Mouse (Mus musculus): Measurements from ENCODE around the gene E030018B13Rik. TPM values are rescaled to one million over a fixed set of nuclear protein-coding genes. Genes with fewer than 3 reads are reported as not detected.

Gene E030018B13Rik
- polyA plus RNA-seq, 1 experiment from 2014 or later, result 0.55 TPM

DNA sequence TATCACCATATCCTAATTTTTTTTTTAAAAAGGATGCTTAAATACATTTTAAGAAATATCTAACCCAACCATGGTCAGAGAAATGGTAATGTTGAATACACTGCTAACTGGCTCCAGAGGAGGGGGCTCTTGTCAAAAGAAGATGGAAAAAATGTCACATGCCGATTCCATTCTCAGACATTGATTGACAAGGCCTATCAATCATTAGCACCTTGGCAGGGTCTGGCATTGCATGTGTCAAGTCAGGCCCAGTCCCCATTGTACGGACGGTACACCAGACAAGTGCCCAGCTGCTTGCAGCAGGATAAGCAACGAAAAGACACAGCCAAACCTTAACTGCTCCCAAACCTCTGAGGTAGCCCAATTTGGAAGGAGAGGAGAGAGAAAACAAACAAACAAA lies 22.0 kb upstream of the E030018B13Rik start:
- ATAC-seq (ENCODE audit: low read depth), result no peak
- peaks cover 16% of the 10 kb centered on the region for H3K4me1 ChIP-seq (ENCODE audit: control insufficient read depth, insufficient read depth, low read length)
- no peak overlapping the region for H3K4me3 ChIP-seq (ENCODE audit: low read depth, low read length)
- H3K9ac ChIP-seq (replicated peaks; ENCODE audit: low read depth, low read length), result no peak overlapping the region
- H3K27ac ChIP-seq (ENCODE audit: low read depth, low read length), result no peak overlapping the region
- no peaks in the 10 kb centered on the region for H3K27me3 ChIP-seq (ENCODE audit: control insufficient read depth, insufficient read depth, low read length)
- peaks cover 7% of the 10 kb centered on the region; the same call in 1 of the 2 replicates for H3K36me3 ChIP-seq (ENCODE audit: control insufficient read depth, insufficient read depth, low read length)
- H3K9me3 ChIP-seq (ENCODE audit: control insufficient read depth, low read length), result no peaks in the 10 kb centered on the region
- 76% methylated on average over 4 of the region's 4 CpGs for WGBS
- no peak overlapping the region for H3K4me2 ChIP-seq (ENCODE audit: low read depth, low read length)

DNA sequence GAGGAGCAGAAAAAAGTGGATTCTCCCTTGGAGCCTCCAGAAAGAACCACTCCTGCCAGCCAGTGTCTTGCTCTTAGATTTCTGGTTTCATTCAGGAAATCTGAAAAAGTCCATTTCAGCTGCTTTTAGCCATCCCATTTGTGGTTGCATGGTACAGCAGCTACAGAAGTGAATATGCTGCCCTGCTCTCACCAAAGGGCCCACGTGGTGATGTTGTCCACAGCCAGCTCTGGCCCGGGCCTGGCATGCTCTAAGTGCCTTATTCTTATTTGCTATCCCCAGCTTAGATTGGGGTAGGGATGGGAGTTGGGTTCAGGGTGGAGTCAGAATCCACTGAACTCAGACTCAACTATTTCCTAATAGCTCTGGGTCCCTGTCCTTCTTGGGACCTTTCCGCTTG lies 21.4 kb upstream of the E030018B13Rik start:
- Histone ChIP-seq H3K27ac (ENCODE audit: low read depth, low read length) (no peak overlapping the region), H3K9me3 (ENCODE audit: control insufficient read depth, low read length) (no peaks in the 10 kb centered on the region), H3K9ac (replicated peaks; ENCODE audit: low read depth, low read length) (no peak overlapping the region), H3K4me2 (ENCODE audit: low read depth, low read length) (no peak overlapping the region), H3K27me3 (ENCODE audit: control insufficient read depth, insufficient read depth, low read length) (no peaks in the 10 kb centered on the region), H3K4me1 (ENCODE audit: control insufficient read depth, insufficient read depth, low read length) (peaks cover 16% of the 10 kb centered on the region), H3K4me3 (ENCODE audit: low read depth, low read length) (no peak overlapping the region), H3K36me3 (ENCODE audit: control insufficient read depth, insufficient read depth, low read length) (peaks cover 5% of the 10 kb centered on the region; the same call in 1 of the 2 replicates)
- no peak for ATAC-seq (ENCODE audit: low read depth)
- WGBS, result 92% methylated on average over 3 of the region's 3 CpGs

DNA sequence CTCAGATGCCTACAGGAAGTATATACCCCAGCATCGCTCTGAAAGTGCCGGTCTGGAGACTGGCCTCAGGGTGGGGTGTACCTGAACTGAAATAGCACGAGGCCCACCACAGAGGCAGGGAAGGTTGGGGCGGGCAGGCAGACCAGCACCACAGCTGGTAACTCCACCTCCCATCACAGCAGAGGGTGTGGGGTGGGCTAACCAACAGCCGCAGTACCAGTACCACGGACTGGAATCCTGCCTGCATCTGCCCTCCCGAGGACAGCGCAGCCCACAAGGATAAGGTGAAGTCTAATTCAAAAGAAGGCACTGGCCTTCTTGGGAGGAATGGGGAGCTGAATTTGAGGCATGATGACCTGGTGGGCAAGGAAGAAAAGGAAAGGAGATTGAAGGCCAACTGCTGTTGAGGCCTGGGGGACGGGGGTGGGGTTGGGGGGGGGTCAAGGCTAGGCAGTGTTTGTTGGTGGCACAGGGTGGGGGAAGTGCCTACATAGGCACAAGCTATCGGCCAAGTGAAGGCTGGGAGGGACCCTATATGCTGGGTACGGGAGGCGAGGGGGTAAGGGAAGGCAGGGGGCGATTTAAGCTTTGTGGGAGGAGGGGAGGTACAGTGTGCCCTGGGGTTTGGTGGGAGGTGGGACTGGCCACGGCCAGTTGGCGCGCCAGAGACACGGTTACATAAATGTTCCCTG lies 20.2 kb upstream of the E030018B13Rik start:
- Histone ChIP-seq H3K9me3 (ENCODE audit: control insufficient read depth, low read length) (no peaks in the 10 kb centered on the region), H3K4me3 (ENCODE audit: low read depth, low read length) (peak overlapping the region; percentile 19), H3K27me3 (ENCODE audit: control insufficient read depth, insufficient read depth, low read length) (no peaks in the 10 kb centered on the region), H3K4me2 (ENCODE audit: low read depth, low read length) (peak overlapping the region; percentile 57), H3K4me1 (ENCODE audit: control insufficient read depth, insufficient read depth, low read length) (peaks cover 16% of the 10 kb centered on the region), H3K36me3 (ENCODE audit: control insufficient read depth, insufficient read depth, low read length) (no peaks in the 10 kb centered on the region), H3K9ac (replicated peaks; ENCODE audit: low read depth, low read length) (peak overlapping the region; percentile 46), H3K27ac (ENCODE audit: low read depth, low read length) (no peak overlapping the region)
- ATAC-seq (ENCODE audit: low read depth), result peak; percentile 35; the same call in 1 of the 2 replicates
- 27% methylated on average over 17 of the region's 17 CpGs for WGBS

DNA sequence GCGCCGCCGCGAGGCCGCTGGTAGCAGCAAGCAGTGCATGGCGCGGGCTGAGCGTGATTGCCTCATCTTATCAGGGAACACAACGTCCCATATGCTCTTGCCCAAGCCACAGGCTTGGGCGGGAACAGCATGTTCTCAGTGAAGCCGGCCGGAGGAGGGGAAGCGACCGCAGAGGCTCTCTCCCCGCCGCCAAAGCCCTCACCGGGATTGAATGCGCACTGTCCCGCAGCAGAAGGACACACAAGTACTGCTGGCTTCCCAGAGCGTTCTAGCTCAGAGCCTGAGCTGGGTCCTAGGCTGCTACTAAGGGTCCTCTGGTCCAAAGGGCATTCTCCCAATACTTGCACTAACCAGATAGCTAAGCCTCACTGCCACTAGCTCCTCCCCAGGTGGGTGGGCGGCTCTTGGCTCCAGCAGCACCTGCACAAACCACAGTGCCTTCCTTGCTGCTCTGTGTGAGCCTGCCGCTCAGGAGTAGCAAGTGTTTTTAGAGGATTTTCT lies 19.6 kb upstream of the E030018B13Rik start:
- Histone ChIP-seq H3K4me3 (ENCODE audit: low read depth, low read length) (peak overlapping the region; percentile 19), H3K27me3 (ENCODE audit: control insufficient read depth, insufficient read depth, low read length) (no peaks in the 10 kb centered on the region), H3K4me2 (ENCODE audit: low read depth, low read length) (peak overlapping the region; percentile 57), H3K36me3 (ENCODE audit: control insufficient read depth, insufficient read depth, low read length) (no peaks in the 10 kb centered on the region), H3K9ac (replicated peaks; ENCODE audit: low read depth, low read length) (peak overlapping the region; percentile 46), H3K4me1 (ENCODE audit: control insufficient read depth, insufficient read depth, low read length) (peaks cover 16% of the 10 kb centered on the region), H3K9me3 (ENCODE audit: control insufficient read depth, low read length) (no peaks in the 10 kb centered on the region), H3K27ac (ENCODE audit: low read depth, low read length) (no peak overlapping the region)
- WGBS, result 2% methylated on average over 20 of the region's 22 CpGs
- ATAC-seq (ENCODE audit: low read depth), result peak; percentile 83

DNA sequence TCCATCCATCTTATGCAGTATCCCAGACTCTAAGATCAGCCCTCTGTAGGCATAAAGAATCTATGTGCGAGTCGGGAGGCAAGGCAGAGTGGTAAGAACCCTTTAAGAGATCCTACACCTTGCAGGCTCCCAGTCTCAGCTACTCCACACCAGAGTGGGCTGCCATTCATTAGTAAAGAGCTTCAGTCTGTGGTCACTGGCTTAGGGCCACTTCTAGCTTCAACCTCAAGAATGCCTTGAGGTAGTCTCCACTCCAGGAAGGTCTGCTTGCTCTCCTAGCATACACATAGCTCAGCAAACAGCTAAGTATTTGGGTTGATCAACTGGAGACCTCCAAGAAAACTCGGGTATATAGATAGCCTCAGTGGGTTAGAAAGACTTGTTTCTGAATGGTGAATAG lies 19.0 kb upstream of the E030018B13Rik start:
- Histone ChIP-seq H3K4me1 (ENCODE audit: control insufficient read depth, insufficient read depth, low read length) (peaks cover 16% of the 10 kb centered on the region), H3K4me3 (ENCODE audit: low read depth, low read length) (no peak overlapping the region), H3K4me2 (ENCODE audit: low read depth, low read length) (no peak overlapping the region), H3K9me3 (ENCODE audit: control insufficient read depth, low read length) (no peaks in the 10 kb centered on the region), H3K9ac (replicated peaks; ENCODE audit: low read depth, low read length) (no peak overlapping the region), H3K36me3 (ENCODE audit: control insufficient read depth, insufficient read depth, low read length) (no peaks in the 10 kb centered on the region), H3K27ac (ENCODE audit: low read depth, low read length) (no peak overlapping the region), H3K27me3 (ENCODE audit: control insufficient read depth, insufficient read depth, low read length) (no peaks in the 10 kb centered on the region)
- no peak for ATAC-seq (ENCODE audit: low read depth)
- WGBS, result 54% methylated on average over 3 of the region's 3 CpGs

DNA sequence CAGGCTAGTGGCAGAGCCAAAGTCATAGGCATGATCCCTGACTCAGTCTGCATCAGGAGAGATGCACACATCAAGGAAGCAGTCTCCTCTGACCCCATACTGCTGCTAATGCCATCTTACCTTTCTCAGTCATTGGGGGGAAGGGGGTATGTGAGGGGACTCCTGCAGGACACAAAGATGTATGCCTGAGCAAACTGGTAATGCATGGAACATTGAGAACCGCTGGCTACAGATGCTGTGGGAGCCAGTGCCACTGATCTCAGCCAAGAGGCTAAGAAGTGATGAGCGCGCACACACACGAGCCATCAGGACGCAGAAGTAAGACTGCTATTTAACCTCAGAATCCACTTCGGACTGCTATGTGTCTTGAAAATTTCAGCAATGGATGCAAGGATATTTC lies 18.5 kb upstream of the E030018B13Rik start:
- Histone ChIP-seq H3K27ac (ENCODE audit: low read depth, low read length) (no peak overlapping the region), H3K4me1 (ENCODE audit: control insufficient read depth, insufficient read depth, low read length) (peaks cover 16% of the 10 kb centered on the region), H3K9ac (replicated peaks; ENCODE audit: low read depth, low read length) (no peak overlapping the region), H3K4me2 (ENCODE audit: low read depth, low read length) (no peak overlapping the region), H3K4me3 (ENCODE audit: low read depth, low read length) (no peak overlapping the region), H3K27me3 (ENCODE audit: control insufficient read depth, insufficient read depth, low read length) (no peaks in the 10 kb centered on the region), H3K36me3 (ENCODE audit: control insufficient read depth, insufficient read depth, low read length) (no peaks in the 10 kb centered on the region), H3K9me3 (ENCODE audit: control insufficient read depth, low read length) (no peaks in the 10 kb centered on the region)
- ATAC-seq (ENCODE audit: low read depth), result no peak
- WGBS, result 90% methylated on average over 6 of the region's 6 CpGs

DNA sequence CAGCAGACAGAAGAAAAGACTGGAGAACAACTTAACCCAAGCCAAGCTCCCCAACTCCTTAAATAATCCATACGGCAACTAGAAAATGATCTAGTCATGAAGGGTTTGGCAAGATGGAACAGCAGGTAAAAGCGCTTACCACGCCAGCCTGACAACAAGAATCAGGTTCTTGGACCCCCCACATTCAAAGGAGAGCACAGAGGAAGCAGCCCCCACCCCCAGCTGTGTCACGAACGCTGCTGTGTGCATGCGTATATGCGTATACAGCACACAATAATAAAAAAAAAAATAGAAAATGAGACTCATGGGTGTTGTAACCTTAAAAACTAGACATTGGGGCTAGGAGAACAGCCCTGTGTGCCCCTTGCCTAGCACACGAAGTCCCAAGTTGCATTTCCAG lies 16.7 kb upstream of the E030018B13Rik start:
- no peaks in the 10 kb centered on the region for H3K9me3 ChIP-seq (ENCODE audit: control insufficient read depth, low read length)
- 73% methylated on average over 8 of the region's 8 CpGs for WGBS

DNA sequence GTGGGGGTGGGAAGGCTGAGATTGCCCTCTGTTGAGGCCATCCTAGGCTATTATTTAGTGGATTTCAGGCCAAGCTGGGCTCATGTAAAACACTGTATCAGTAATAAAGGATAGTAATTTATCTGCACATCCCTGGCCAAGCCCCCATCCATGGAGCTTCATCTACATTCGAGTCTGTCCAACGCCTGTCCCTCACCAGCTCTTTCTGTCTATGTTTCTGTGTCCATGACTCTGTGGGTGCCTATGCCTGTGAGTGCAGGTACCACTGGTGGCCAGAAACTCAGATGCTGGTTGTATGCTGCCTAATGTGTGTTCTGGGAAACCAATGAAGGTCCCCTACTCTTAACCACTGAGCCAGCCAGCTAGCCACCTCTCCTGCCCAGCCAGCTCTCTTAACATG lies 16.2 kb upstream of the E030018B13Rik start:
- H3K4me1 ChIP-seq (ENCODE audit: control insufficient read depth, insufficient read depth, low read length), result peaks cover 16% of the 10 kb centered on the region
- no peak overlapping the region for H3K9ac ChIP-seq (replicated peaks; ENCODE audit: low read depth, low read length)
- 87% methylated on average over 2 of the region's 2 CpGs for WGBS
- H3K9me3 ChIP-seq (ENCODE audit: control insufficient read depth, low read length), result no peaks in the 10 kb centered on the region
- no peak overlapping the region for H3K27ac ChIP-seq (ENCODE audit: low read depth, low read length)
- H3K4me2 ChIP-seq (ENCODE audit: low read depth, low read length), result no peak overlapping the region
- H3K4me3 ChIP-seq (ENCODE audit: low read depth, low read length), result no peak overlapping the region
- H3K27me3 ChIP-seq (ENCODE audit: control insufficient read depth, insufficient read depth, low read length), result no peaks in the 10 kb centered on the region
- ATAC-seq (ENCODE audit: low read depth), result no peak
- no peaks in the 10 kb centered on the region for H3K36me3 ChIP-seq (ENCODE audit: control insufficient read depth, insufficient read depth, low read length)

More for the DNA sequence above, 16.7 kb upstream of the E030018B13Rik start:
- no peak overlapping the region for H3K4me3 ChIP-seq (ENCODE audit: low read depth, low read length)
- no peak overlapping the region for H3K4me2 ChIP-seq (ENCODE audit: low read depth, low read length)
- H3K4me1 ChIP-seq (ENCODE audit: control insufficient read depth, insufficient read depth, low read length), result peaks cover 16% of the 10 kb centered on the region
- H3K27ac ChIP-seq (ENCODE audit: low read depth, low read length), result no peak overlapping the region
- no peaks in the 10 kb centered on the region for H3K36me3 ChIP-seq (ENCODE audit: control insufficient read depth, insufficient read depth, low read length)
- no peak for ATAC-seq (ENCODE audit: low read depth)
- no peaks in the 10 kb centered on the region for H3K27me3 ChIP-seq (ENCODE audit: control insufficient read depth, insufficient read depth, low read length)
- no peak overlapping the region for H3K9ac ChIP-seq (replicated peaks; ENCODE audit: low read depth, low read length)

DNA sequence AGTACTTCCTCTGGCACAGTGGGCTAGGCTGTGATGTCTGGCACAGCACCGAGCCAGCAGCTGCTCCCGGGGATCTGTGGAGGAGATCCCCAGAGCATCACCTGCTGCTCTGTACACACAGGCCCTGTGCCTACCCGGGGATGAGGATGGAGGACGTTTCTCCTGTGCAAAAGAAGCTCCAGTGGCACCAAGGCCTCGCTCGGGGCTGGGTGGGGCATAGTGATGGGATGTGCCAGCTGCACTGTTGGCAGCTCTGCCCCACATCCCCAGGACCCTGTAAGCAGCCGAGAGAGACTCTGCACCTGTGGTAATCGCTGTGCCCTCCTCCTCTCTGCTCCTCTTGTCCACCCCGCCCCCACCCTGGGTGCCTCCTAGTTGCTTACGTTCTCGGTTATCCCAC lies 15.3 kb upstream of the E030018B13Rik start:
- no peak overlapping the region for H3K4me3 ChIP-seq (ENCODE audit: low read depth, low read length)
- no peak overlapping the region for H3K9ac ChIP-seq (replicated peaks; ENCODE audit: low read depth, low read length)
- ATAC-seq (ENCODE audit: low read depth), result peak; percentile 10; the same call in 1 of the 2 replicates
- H3K36me3 ChIP-seq (ENCODE audit: control insufficient read depth, insufficient read depth, low read length), result no peaks in the 10 kb centered on the region
- peaks cover 14% of the 10 kb centered on the region for H3K4me1 ChIP-seq (ENCODE audit: control insufficient read depth, insufficient read depth, low read length)
- 54% methylated on average over 11 of the region's 11 CpGs for WGBS
- no peak overlapping the region for H3K4me2 ChIP-seq (ENCODE audit: low read depth, low read length)
- no peak overlapping the region for H3K27ac ChIP-seq (ENCODE audit: low read depth, low read length)
- no peaks in the 10 kb centered on the region for H3K9me3 ChIP-seq (ENCODE audit: control insufficient read depth, low read length)
- H3K27me3 ChIP-seq (ENCODE audit: control insufficient read depth, insufficient read depth, low read length), result no peaks in the 10 kb centered on the region
